Mouse (Mus musculus) CD8-positive naive resting alpha-beta T cell, adult 2 months (primary cell): Measurements from ENCODE around the gene Gm26920.
"Not testable (repeated sequence)": the region's sequence is repeated elsewhere in the genome, so short reads cannot be mapped to it uniquely, and the experiment has no call there.

Source experiments
- DNase-seq, 2 experiments: peaks; one replicate each; pipeline ENCODE4 v3.0.0; 2022; ENCODE audit warnings: low read depth in 2 of 2, low spot score in 2 of 2

Gene Gm26920

DNA sequence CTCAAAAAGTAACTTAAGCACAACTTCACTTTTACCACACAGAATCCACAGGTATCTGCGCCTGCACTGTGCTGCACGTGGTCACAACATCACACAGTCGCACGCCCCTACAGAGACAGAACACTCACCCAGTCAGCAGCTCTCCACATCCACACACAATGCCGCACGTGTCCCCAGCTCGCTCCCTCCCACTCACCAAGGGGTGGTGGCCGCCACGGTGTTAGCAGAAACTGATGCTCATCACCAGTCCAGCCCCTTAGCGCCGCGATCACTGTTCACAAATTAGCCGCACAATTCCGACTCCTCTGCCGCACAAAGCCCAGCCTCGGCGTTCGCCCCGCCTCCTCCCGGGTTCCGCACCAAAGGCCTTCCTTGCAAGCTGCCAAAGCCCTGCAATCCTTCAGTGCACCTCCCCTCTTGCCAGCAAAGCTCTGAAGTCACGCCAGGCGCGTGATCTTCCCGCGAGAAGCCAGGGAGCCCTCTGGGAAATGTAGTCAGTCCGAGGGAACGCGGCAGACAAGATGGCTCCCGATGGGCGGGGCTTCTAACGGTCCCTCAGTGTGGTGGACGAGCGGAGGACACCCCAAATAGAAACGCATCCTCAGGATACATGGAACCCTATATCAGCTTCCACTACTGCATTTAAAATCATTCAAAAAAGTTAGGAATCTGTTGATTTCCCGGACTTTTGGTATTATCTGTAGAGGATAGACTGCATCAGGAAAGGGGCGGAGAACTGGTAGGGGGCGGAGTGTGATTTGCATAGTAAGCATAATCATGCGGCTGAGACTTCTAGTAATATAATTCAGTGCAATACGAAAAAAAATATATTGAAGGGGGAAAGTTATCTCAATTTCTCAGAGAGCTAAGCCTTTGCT, at the start of gene Gm26920, which contains the start of gene Zfp566:
TSS of gene Gm26920 (minus strand) at position 319 of the 878 bp plus-strand sequence.
TSS of gene Zfp566 (minus strand) at position 436 of the 878 bp plus-strand sequence.
- DNase-seq, result peak; percentile 92 to 93

DNA sequence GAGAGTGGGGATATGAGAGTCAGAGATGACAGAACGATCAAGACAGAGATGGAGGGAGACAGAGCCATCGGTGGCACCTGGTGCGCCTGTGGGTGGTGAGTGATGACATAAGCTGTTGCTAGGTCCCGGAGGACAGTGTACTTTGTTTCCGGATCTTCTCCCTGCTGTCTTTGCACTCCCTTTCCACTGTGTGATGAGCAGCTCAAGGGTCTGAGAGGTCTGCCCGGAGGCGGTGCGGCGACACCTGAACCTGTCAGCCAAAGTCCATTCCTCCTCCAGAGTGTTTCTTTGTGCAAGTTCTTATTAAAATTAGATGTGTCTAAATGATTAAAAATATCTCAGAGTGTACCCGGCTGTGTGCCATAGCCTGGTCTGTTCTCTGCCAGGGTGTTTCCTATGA, 46.6 kb upstream of the Gm26920 start:
- DNase-seq, result no peak

DNA sequence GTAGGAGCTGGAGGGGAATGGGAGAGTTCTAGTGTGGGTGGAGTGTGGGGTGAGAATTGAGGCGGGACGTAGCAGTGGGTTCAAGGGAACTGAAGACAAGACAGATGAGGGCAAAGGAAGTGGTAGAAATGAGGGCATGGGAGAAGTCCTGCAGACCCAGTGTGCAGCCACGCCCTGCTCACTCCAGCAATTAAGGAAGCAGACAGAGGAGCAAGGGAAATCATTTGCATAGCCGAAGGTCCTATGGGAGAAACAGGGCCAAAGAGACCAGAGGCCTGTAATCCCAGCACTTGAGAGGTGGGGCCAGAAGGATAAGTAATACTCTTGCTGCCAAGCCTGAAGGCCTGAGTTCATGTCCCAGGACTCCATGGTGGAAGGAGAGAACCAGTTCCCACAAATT, 42.2 kb upstream of the Gm26920 start:
- DNase-seq, result no peak

DNA sequence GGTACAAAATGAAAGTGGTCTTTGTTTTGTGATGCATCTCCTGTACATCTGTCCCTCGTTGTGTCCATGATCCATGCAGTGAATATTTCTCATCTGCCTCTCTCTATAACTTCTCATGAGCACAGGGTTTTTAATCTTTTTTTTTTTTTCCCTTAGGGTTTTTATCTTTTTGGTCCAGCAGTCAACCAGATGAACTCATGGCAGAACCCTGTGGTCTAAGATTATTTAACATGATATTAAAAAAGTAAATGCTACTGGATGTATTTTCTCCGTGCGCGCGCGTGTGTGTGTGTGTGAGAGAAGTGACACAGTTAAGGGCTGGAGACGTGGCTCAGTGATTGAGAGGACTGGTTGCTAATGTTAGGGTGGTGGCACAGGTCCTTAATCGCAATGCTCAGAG, 39.7 kb upstream of the Gm26920 start:
- DNase-seq, result no peak

DNA sequence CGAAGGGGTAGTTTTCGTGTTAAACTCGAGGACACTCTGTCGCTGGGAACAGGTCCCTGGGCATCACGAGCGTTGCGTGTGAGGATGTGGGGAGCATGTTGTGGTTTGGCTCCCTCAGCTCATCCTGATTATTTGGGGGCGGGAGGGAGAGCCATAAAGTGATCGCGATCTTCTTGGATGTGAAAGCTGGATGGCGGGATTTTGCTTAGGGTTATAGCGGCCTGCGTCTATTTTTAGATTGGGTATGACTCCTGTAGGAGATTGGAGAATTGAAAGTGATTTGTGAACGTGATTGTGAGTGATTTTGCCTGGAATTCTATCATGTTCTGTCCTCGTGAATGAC, 31.9 kb upstream of the Gm26920 start:
- no peak for DNase-seq

DNA sequence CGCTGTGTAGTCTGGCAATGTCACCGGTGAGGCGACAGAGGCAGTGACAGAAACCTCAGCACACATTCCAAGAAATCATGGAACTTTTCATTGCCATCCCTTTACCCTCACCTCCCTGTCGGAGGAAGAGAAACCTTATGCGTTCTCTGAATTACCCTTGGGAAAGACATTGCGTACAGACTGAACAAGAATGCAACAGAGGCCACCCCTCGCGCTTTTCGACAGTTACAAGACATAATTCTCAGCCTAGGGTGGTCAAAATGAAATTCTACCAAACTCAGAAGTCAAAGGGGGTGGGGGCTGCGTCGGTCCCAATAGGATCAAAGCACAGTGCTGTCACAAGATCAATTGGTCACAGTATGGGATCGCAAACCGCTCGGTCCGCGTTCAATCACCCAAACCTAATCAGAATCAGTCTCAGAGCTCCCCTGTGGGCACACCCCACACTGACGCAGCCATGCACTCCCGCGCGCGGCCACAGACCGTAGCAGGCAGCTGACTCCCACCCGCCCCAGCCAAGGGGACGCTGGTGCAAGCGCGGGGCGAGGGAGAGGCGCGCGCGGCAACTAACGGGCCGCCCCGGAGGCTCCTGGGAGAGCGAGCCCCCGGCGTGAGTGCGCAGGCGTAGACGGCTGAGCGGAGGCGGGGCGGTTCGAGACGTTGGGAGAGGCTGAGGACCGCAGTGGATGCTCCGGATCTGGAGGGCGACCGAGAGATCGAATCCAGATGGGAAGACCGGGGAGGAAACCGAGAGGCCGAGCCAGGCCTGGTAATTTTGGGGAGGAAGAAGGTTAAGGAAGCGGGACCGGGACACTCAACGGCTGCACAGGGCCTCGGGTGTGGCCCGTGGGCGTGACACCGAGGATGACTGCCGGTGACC, 31.3 kb upstream of the Gm26920 start, which contains the start of gene Zfp382:
TSS of gene Zfp382 (plus strand) at position 635 of the 880 bp plus-strand sequence.
- DNase-seq, result peak; percentile 82 to 86

DNA sequence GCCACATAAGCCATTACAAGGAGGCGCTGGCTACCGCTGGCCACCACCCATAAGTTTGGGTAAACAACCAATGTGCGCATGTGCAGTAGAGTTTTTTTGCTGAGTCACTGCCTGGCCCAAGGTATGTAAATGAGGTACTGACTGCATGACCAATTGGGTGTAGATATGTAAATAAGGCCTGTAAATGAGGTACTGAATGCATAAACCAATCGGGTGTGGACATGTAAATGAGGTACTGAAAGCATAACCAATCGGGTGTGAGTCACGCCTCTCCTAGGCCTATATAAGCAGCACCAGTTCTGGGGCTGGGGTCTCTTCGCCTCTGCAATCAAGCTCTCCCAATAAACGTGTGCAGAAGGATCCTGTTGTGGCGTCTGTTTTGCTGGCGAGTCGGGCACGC, 27.7 kb upstream of the Gm26920 start:
- DNase-seq, result not testable (repeated sequence)

DNA sequence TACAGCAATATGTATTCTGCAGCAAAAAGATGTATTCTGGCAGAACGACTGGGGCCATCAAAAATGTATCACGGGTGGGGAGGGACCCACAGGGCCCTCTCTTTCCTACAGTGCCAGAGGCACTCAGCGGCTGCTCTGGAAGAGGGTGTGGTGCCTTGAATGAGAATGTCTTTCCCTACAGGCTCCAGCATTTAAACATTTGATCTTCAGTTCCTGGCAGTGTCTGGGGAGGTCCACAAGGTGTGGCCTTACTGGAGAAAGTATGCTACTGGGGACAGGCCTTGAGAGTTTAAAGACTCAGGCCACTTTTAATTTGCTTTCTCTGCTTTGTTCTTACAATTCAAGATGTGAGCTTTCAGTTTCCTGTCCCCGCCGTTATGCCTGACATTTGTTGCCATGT, 25.9 kb upstream of the Gm26920 start:
- DNase-seq, result no peak

DNA sequence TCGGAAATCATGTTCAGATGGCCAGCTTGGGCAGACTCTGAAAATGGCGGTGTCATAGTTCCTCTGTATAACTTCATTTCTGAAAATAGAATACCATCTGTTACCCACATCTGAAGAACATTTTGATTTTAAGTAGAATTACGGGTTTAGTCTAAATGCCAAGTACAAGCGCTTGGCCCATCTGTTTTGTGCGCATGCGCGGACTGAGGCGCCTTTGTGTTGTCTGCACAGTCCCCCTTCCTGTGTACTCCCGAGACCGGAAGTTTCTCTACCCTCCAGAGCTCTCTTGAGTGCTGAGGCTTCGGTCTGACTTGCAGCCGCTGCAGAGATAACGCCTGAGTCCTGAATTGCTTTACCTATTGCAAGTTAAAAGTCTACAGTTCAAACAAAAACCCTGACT, 9.1 kb upstream of the Gm26920 start:
- peak; percentile 75 to 80 for DNase-seq

DNA sequence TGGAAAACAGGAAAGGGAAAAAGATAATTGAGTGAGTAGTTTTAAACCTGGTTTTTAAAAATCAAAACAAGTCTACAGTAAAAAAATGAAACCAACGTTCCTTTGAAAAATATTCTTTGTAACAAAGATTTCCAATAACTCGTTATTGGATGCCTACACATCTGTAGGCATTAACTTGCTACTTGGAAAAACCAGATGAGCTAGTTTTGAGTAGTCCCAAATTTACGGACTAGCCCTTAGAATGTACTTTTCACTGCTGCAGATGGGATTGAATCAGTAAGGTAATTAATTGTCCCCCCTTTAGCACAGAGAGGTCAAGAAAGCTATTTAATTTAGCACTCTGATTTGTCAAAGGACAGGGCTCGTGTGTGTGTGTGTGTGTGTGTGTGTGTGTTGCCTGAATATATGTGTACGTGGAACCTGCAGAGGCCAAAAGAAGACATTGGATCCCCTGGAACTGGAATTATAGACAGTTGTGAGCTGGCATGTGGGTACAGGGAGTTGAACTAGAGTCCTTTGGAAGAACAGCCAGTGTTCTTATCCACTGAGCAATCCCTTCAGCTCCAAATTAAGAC, 5.4 kb upstream of the Gm26920 start:
- DNase-seq, result no peak

DNA sequence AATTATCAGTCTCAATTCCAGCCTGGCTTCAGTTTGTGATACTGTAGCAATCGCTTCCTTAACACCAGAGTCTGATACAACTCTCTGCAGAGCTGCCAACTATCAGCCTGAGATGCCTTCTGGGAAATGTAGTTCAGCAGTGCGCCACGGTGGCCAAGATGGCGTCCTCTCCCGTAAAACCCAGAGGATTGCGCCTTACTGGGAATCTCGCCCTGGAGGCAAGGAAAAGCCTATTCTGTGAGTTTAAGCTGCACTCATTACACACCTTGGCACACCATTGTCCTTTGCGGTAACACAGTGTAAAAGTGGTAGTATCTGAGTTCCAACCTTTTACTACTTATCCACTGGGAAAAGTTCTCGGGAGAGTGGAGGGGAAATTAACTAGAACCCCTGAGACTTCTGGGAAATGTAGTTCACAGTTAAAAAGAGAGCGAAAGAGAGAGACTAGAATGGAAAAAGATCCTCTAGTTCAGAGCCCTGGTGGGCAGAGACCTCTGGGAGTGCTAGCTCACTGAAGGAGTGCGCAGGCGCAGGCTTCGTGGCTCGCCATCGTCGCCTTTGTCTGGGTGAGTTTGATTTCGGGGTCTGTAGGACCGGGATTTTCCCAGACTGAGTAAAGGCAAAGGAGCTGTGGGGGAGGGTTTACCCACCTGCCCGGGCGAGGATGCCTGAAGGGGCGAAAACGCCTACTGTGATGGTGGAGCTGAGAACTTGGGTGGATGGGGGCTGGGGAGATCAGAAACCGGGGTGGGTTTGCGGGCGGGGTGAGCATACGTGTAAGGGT, 4.6 kb upstream of the Gm26920 start, which contains the start of gene Zfp260:
TSS of gene Zfp260 (plus strand) at position 132 of the 784 bp plus-strand sequence.
- peak; percentile 82 to 88 for DNase-seq

DNA sequence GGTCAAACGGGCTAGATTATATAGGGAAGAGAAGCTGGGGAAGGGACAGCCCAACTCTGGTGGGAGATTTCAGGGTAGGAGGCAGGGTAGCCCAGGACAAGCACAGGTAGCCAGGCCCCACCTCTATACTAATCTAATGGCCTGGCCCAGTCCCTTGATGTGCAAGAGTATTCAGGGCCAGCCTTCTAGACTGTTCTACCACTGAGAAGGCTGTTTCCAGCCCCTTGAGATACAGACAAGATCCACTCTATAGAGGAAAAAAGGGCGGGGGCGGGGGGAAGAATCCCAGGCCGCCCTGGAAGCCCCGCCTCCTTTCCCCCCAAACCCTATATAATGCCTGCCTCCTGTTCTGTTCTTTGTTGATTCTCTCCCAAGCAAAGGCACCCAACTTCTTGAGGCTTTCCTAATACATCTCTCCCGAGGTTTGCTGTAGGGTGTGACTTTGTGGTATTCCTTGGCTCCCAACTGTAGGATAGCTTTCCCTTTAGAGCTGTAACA, 3.8 kb upstream of the Gm26920 start:
- no peak for DNase-seq

DNA sequence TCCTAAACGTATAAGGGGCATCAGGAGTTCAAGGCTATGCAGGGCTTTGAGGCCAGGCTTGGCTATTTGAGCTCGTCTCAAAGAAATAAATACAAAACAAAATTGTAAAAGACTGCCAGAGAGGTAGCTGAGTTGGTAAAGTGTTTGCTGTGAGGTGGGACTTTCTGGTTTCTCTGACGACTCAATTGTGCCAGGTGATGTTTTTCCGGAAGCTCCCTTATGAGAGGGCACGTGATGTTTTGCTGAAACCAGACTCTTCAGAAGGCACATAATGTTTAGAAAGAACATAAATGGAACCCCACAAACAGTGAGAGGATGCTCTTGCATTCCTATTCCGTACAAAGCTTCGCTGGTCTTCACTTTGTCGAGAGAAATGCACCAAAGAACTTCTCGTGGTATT, 2.5 kb upstream of the Gm26920 start:
- no peak for DNase-seq

DNA sequence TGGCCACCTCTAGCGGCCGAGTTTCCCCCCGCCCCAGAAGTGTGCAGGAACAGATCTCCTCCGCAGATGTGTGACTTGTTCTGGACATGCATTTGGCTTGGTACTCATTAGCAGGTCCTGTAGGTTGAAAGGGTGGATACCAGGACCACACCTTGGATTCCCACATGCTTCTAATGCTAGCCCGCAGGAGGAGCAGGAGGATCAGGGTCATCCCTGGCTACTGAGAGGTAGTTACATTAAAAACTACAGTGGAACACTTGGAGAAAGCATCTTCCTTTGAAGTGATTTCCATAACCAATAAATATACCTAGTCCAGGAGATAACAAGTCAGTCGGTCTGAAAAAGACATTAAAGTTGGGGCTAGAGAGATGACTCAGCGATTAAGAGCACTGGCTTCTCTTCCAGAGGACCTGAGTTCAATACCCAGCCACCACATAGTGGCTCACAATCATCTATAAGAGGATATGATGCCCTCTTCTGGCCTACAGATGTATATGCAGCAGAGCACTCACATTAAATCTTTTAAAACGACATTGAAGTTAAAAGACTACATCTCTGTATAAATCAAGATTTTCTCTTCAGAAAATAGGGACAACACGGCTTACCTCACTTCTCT, 868 bp upstream of the Gm26920 start:
- DNase-seq, result no peak

DNA sequence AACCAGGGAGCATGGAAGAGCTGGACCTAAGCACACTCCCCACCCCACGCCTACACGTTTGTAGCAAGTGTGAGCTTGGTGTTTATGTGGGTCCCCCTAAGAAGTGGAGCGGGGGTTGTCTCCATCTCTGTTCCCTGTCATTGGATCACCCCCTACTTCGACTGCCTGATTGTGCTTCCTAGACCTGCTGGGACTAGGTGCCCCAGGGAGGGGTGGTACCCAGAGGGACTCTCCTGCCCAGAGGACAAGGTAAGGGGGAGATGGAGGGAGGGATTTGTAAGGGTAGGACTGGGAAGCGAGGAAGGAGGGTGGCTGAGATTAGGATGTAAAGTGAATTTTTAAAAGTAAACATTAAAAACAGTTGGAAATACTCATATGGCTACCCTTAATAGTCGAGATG, 805 bp downstream of the Gm26920 start:
- DNase-seq, result no peak

DNA sequence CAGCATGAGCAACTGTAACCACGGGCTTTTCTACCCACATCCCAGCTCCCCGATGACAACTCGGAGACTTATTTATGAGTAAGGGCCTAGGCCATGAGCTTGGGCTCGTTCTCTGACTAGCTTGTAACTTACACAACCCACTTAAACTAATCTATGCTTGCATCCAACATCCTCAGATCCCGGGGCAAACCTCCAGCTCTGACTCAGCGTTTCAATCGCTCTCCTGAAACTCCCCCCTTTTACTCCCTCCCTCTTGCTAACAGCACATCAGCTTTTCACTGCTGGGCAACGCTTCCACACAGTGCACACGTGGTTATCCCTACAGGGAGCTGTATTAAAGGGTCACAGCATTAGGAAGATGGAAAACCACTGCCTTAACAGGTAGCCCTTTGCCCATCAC, 3.7 kb downstream of the Gm26920 start:
- DNase-seq, result no peak

DNA sequence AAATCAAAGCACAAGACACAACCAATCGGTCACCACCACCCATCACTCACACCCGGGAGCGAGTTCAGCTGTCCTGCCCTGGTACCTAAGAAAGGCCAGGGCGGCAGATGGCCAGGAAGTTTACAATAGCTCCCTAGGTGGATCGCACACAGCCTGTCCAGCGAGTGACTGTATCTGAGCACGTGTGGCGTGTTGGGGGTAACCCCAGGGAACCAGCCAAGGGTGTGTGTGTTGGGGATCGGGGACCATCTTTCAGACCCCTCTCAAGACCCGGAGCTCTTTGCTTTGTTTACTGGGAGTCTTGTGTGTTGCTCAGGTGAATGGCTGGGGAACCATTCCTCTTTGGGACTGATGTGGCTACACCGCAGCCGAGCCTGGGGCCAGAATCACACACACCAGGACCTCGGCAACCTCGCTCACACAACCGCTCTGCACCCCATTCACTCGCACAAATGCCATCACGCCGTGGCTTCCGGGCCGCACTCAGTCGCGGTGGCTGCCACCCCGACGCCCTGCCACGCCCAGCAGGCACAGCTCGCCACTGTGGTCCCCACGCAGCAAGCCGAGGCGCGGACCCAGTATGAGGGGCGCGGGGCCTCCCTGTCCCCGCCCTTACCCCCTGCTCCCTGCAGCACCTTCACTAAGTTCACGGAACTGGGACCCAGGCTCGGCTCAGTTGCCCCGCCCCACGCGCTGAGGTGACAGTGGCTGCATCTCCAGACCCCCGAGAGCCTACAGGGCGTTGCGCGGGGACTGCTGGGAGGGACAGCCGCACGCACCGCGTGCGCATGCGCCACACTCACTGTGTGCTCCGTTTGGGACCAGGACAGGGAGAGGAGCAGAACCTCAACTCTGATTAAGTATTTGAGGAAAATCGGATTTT, 17.8 kb downstream of the Gm26920 start, which contains the start of gene Zfp82:
TSS of gene Zfp82 (minus strand) at position 755 of the 883 bp plus-strand sequence.
- peak; percentile 62 to 76 for DNase-seq

DNA sequence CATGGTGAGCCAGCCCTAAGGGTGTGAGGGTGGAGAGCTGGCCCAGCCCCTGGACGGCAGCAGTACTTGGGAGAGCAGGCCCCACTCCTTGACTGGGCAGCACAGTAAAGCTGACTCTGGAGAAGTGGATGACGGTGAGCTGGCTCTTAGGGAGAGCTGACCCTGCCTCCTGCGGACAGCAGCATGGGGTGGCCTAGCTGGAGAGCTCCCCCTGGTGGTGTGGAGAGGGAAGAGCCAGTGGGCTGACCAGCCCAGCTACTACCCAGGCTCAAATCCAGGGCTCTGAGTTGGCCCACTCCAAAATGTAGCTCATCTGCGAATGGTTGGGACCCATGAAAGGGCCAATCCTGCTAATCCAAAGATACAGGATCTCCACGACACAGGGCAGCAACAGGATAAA, 25.6 kb downstream of the Gm26920 start:
- no peak for DNase-seq

DNA sequence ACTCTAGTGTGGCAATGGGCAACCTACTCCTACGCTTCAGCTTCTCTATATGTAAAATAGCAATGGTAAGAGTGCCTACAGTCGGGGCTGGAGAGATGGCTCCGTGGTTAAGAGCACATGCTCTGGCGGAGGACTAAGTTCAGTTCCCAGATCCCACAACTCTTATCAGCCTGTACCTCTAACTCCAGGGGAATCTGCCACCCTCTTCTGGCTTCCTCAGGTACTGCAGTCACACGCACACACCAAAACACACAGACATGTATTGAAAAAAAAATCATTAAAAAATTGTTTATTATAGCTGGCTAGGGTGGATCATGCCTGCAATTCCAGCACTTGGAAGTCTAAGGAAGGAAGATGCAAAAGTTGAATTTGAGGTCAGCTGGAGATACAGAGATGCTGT, 27.7 kb downstream of the Gm26920 start:
- DNase-seq, result no peak
